Mouse (Mus musculus) limb, embryonic 14.5 days (tissue): ENCODE data around the gene Camk1. TPM values are rescaled to one million over a fixed set of nuclear protein-coding genes. Genes with fewer than 3 reads are reported as not detected.
"Not testable (repeated sequence)": the region's sequence is repeated elsewhere in the genome, so short reads cannot be mapped to it uniquely, and the experiment has no call there.

Experiments
- ATAC-seq: fragments of 200-750 bp; cut with Nextera tagmentation; 2 replicates; pipeline ENCODE4 v1.8.0; 2017; ENCODE audit warnings: low read depth, moderate number of reproducible peaks, moderate TSS enrichment; ENCODE audit not compliant: low FRiP score
- DNase-seq: peaks from one replicate; pipeline ENCODE4 v3.0.0-alpha.2; 2015; ENCODE audit warnings: low spot score
- H3K27ac ChIP-seq: fragments of 300-500 bp; sonication (generic); replicated peaks from 2 replicates; pipeline ENCODE4 v1.5.1; 2014; ENCODE audit warnings: low read depth, mild to moderate bottlenecking, low read length, moderate library complexity, mixed read lengths
- H3K27me3 ChIP-seq: fragments of 300-500 bp; sonication (generic); 2 replicates; pipeline ENCODE4 v1.6.1; 2014; ENCODE audit warnings: low read length, mixed read lengths; ENCODE audit not compliant: control insufficient read depth, insufficient read depth
- H3K36me3 ChIP-seq: fragments of 300-500 bp; sonication (generic); 2 replicates; pipeline ENCODE4 v1.6.1; 2014; ENCODE audit warnings: mild to moderate bottlenecking, low read length, moderate library complexity, mixed read lengths; ENCODE audit not compliant: control insufficient read depth, insufficient read depth
- H3K4me1 ChIP-seq: fragments of 300-500 bp; sonication (generic); 2 replicates; pipeline ENCODE4 v1.6.1; 2014; ENCODE audit warnings: antibody characterized with exemption, low read length, mixed read lengths; ENCODE audit not compliant: control insufficient read depth, insufficient read depth
- H3K4me2 ChIP-seq: fragments of 300-500 bp; sonication (generic); replicated peaks from 2 replicates; pipeline ENCODE4 v1.6.1; 2014; ENCODE audit warnings: low read depth, mild to moderate bottlenecking, low read length, moderate library complexity; ENCODE audit not compliant: severe bottlenecking
- H3K4me3 ChIP-seq: fragments of 300-500 bp; sonication (generic); replicated peaks from 2 replicates; pipeline ENCODE4 v1.5.1; 2014; ENCODE audit warnings: low read length
- H3K9ac ChIP-seq: fragments of 300-500 bp; sonication (generic); 2 replicates; pipeline ENCODE4 v1.6.1; 2014; ENCODE audit warnings: mild to moderate bottlenecking, low read depth, low read length, moderate library complexity; ENCODE audit not compliant: severe bottlenecking
- H3K9me3 ChIP-seq: fragments of 300-500 bp; sonication (generic); 2 replicates; pipeline ENCODE4 v1.6.1; 2016; ENCODE audit warnings: low read length; ENCODE audit not compliant: control insufficient read depth
- POLR2A ChIP-seq: fragments of 200-500 bp; IDR thresholded peaks from 2 replicates; pipeline ENCODE4 v1.8.0; 2012; ENCODE audit warnings: inconsistent platforms, mild to moderate bottlenecking, moderate library complexity, borderline replicate concordance; ENCODE audit not compliant: insufficient read depth, insufficient read length; ENCODE audit errors: extremely low read depth
- WGBS: fragments of 180-500 bp; shearing (Covaris S2); extraction: QIAGEN DNeasy Blood & Tissue Kit; methylation state at CpG from one replicate; pipeline ENCODE4 v1.1.7; 2014; 5-methylcytosine and 5-hydroxymethylcytosine counted together
- polyA plus RNA-seq, 2 experiments: library from polyadenylated mRNA; depleted of rRNA in 1 of 2; stranded (reverse) in 1 of 2; unstranded in 1 of 2; fragments of >200 nt; fragmentation: Nextera tagmentation in 1 of 2; extraction: Ambion mirVana in 1 of 2; gene quantifications; 2 replicates each; pipeline versions ENCODE4 v1.2.1 to v1.2.3; 2012 to 2014

Camk1 gene
- polyA plus RNA-seq, 2 experiments: 70.6 to 98.4 TPM

- Histone ChIP-seq H3K27me3 (no peaks in the 10 kb centered on the region), H3K4me3 (no peak overlapping the region), H3K9ac (no peak overlapping the region), H3K9me3 (no peaks in the 10 kb centered on the region), H3K36me3 (peaks cover 72% of the 10 kb centered on the region), H3K27ac (no peak overlapping the region), H3K4me1 (peaks cover 3% of the 10 kb centered on the region; the same call in 1 of the 2 replicates), H3K4me2 (no peak overlapping the region)
- DNase-seq (no peak), ATAC-seq (no peak)
- 79% methylated on average over 6 of the region's 6 CpGs for WGBS
- TF ChIP-seq POLR2A: no peak
Observed at GRCm38 (mm10) chr6:113334216-113334615, 9.6 kb downstream of the Camk1 start.

DNA sequence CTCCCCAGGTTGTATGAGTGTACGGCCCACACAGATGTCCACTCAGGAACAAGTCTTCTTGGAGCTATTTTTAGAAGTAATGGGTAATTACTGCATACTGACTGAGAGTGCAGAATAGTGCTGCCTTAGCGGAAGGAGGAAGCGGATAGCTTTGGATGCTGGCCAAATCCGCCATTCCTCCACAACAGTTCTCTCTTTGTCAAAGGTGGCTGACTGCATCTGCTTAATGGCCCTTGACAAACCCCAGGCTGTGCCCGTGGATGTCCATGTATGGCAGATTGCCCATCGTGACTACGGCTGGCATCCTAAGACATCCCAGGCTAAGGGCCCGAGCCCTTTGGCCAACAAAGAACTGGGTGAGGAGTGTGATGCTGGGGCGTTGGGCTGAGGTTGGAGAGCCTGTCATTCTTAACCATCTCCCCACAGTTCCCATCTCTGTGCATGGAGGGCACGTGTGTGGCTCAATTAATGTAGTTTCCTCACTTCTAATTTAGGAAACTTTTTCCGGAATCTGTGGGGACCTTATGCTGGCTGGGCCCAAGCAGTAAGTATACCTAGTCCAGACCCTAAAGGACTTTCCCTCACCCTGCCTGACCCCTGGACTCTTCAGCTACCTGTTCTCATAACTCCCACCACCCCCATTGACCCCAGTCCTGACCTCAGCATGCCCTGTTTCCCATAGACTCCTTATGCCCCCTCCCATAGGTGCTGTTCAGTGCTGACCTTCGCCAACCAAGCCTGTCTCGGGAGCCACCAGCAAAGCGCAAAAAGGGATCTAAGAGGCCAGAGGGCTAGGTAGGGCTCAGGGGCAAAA is 10.4 kb downstream of the Camk1 start:
- H3K36me3 ChIP-seq: peaks cover 65% of the 10 kb centered on the region
- ATAC-seq (peak; percentile 35; the same call in 1 of the 2 replicates), DNase-seq (peak; percentile 67)
- no peak overlapping the region for H3K9ac ChIP-seq
- TF ChIP-seq POLR2A: no peak
- H3K4me3 ChIP-seq: no peak overlapping the region
- H3K4me1 ChIP-seq: peaks cover 3% of the 10 kb centered on the region; the same call in 1 of the 2 replicates
- no peaks in the 10 kb centered on the region for H3K27me3 ChIP-seq
- no peak overlapping the region for H3K27ac ChIP-seq
- no peaks in the 10 kb centered on the region for H3K9me3 ChIP-seq
- WGBS: 79% methylated on average over 14 of the region's 14 CpGs
- no peak overlapping the region for H3K4me2 ChIP-seq

DNA sequence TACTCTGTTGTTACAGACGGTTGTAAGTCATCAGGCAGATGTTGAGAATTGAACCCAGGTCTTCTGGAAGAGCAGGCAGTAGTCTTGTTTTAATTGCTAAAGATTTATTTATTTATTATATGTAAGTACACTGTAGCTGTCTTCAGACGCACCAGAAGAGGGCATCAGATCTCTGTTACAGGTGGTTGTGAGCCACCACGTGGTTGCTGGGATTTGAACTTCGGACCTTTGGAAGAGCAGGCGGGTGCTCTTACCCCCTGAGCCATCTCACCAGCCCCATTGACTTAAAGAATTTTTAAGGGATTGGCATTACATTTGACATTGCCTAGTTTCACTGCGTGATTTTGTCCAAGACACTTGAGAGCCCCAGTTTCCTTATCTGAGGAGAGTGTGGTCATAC is 11.1 kb downstream of the Camk1 start:
- WGBS: 70% methylated on average over 6 of the region's 6 CpGs
- not testable (repeated sequence) for H3K4me2 ChIP-seq, H3K9ac ChIP-seq, H3K27me3 ChIP-seq, H3K9me3 ChIP-seq, ATAC-seq, H3K27ac ChIP-seq, DNase-seq, H3K4me1 ChIP-seq, H3K4me3 ChIP-seq
- H3K36me3 ChIP-seq: peaks cover 59% of the 10 kb centered on the region

DNA sequence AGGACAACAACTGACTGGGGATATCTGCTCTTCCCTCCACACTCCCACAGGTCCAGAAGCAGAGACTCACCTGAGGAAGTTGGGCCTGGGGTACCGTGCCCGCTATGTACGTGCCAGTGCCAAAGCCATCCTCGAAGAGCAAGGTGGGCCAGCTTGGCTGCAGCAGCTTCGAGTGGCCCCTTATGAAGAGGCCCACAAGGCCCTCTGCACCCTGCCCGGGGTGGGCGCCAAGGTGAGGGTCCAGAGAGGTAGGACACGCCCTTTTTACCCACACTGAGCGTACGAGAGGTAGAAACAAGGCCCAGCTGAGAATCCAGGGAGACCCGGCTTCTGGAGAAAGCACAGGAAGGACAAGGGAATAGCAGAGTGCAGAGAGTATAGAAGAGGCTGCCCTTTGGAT is 12.1 kb downstream of the Camk1 start:
- Histone ChIP-seq H3K27ac (no peak overlapping the region), H3K4me1 (peaks cover 3% of the 10 kb centered on the region; the same call in 1 of the 2 replicates), H3K36me3 (peaks cover 50% of the 10 kb centered on the region), H3K4me2 (no peak overlapping the region), H3K9ac (no peak overlapping the region), H3K27me3 (no peaks in the 10 kb centered on the region), H3K4me3 (no peak overlapping the region), H3K9me3 (no peaks in the 10 kb centered on the region)
- 91% methylated on average over 11 of the region's 11 CpGs for WGBS
- no peak for TF ChIP-seq POLR2A
- DNase-seq (no peak), ATAC-seq (no peak)

DNA sequence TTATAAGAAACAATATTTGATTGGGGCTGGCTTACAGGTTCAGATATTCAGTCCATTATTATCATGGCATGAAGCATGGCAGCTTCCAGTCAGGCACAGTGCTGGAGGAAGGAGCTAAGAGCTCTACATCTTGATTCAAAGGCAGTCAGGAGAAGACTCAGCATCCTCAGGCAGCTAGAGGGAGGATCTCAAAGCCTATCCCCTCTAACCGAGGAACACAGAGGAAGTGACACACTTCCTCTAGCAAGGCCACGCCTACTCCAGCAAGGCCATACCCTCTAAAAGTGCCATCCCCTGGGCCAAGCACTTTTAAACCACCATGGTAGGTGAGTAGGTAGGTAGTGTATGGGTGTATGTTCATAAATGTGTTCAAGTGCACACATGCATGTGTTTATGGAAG is 13.2 kb downstream of the Camk1 start:
- 46% methylated on average over 2 of the region's 2 CpGs for WGBS
- ATAC-seq: no peak

More for the DNA sequence above, 13.2 kb downstream of the Camk1 start:
- H3K27me3 ChIP-seq: no peaks in the 10 kb centered on the region
- no peak overlapping the region for H3K9ac ChIP-seq
- H3K36me3 ChIP-seq: peaks cover 40% of the 10 kb centered on the region
- no peak for DNase-seq
- no peak overlapping the region for H3K4me2 ChIP-seq
- H3K9me3 ChIP-seq: no peaks in the 10 kb centered on the region
- no peak overlapping the region for H3K4me3 ChIP-seq
- H3K27ac ChIP-seq: no peak overlapping the region
- TF ChIP-seq POLR2A: no peak
- H3K4me1 ChIP-seq: peaks cover 9% of the 10 kb centered on the region; the same call in 1 of the 2 replicates
